Mouse (Mus musculus) retina, embryonic 14.5 days (tissue): ENCODE results near the gene Tmem106c.

Source experiments
- DNase-seq: peaks from one replicate; pipeline ENCODE4 v3.0.0-alpha.2; 2015; ENCODE audit warnings: low spot score

The Tmem106c gene

DNA sequence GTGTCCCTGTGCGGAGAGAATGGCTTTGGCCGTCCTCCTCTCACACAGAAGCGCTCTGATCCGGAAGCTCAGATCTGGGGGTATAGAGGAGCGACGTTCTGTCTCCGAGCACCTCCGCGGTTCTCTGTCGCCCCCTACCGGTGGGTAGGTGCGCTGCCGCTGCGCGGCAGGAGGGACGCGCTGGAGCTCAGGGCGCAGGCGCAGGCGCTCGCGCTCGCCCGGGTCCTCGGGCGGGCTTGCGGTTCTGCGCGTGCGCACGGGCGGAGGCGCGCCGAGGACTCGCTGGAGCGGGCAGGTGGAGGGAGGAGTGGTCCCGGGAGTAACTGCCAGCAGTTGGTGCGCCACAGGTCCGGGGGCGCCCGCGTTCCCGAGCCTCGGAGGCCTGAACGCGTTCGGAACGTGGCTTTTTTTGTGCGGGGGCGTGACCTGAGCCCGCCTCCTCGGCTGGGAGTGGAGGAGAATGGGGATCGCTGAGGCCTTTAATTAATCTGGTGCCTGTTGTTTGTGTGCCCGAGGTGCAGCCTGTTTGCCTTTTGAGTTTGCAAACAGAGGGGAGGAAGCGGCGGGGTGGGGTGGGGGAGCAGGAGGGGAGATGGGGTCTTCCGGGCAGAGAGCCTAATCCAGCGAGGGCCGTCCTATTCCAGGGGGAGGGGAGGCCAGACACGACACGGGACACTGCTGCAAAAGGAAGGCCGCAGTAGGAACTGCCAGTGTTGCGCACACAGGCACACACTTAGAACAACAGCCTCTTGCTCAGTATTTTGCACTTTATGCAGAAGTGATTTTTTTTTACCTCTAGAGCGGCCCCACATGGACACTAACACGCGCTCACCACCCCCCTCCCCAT is at the start of gene Tmem106c:
Gene Tmem106c (plus strand): TSS at position 212 of the 847 bp plus-strand sequence.
- DNase-seq = peak; percentile 95

DNA sequence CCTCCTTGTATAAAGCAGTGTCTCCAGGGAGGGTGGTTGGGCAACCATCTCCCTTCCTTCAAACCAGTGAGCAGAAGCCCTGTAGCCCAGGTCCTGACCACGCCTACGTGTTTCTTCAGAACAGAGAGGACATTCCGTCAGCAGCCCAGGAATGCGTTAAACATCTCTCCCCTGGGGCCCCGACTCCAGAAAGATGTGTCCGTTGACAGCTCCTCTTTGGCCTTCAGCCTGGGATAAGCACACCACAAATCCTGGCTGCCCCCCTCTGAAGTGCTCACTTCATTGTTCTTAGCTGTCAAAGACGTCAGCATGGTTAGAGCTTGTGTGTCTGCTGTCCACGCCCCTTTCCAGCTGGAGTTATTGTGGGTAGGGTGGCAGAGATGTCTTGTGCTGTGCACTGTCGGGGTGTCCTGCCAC is 49.7 kb upstream of the Tmem106c start:
- peak; percentile 52 for DNase-seq

DNA sequence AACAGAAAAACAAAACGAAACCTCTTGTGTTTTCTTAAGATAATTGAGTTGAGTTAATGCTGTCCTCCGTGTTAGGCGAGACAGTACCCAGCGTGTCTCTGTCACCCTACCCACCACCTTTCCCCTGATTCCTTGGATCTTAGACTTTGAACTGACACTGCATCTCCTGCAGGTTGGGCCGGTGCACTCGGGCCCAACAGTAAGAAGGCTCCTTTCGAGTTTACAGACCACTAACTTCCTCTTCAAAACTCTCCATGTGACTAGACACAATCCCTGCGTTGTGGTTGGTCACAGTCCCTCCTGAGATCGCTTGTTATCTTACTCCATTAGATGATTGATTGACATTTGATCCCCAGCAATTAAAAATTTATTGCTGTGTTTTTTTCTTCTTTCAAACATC is 46.0 kb upstream of the Tmem106c start:
- no peak for DNase-seq

DNA sequence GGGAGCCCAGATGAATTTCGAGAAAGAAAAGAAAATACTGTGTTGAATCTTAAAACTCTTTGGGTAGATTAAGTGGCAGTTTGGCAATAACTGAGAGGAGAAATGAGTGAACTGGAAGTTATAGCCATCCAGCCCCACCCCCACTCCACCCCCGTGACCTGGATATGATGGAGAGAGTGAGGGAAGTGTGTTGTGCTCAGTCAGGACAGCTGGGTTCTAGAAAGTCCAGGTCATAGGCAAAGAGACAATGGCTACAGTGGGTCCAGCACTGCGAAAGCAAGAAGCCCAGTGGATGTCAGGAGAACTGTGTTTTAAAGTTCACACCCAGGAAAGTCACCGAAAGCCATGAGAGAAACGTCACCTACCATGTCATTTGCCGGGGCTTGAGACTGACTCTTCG is 44.8 kb upstream of the Tmem106c start:
- no peak for DNase-seq

DNA sequence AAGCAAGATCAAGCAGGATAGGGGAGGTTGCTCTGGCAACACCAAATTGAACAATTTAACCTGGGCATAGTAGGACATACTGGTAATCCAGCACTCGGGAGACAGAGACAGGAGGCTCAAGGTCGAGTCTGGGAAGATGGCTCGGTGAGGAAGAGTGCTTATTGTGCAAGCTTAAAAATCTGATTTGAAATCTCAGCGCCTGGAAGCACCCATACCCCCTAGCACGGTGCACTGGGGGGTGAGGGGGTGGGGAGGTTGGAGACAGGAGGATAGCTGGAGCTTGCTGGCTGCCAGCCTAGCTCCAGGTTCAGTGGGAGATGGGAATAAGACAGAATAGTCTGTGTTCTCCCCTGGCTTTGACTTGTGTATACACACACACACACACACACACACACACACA is 43.7 kb upstream of the Tmem106c start:
- no peak for DNase-seq

DNA sequence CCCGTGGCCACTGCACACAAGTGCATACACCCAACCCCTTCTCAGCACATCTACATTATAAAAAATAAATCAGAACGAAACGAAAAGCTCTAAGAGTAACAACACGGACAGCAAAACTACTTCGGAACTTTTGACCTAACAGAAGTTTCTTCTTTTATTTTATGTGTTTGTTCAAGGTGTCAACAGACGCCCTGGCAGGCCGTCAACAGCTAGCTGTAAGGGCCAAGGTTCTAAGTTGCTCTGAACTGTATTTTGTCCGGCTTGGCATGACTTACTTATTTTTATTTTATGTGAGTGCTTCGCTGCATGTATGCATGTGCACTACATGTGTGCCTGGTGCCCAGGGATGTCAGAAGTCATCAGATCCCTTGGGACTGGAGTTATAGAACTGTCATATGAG is 42.2 kb upstream of the Tmem106c start:
- no peak for DNase-seq

DNA sequence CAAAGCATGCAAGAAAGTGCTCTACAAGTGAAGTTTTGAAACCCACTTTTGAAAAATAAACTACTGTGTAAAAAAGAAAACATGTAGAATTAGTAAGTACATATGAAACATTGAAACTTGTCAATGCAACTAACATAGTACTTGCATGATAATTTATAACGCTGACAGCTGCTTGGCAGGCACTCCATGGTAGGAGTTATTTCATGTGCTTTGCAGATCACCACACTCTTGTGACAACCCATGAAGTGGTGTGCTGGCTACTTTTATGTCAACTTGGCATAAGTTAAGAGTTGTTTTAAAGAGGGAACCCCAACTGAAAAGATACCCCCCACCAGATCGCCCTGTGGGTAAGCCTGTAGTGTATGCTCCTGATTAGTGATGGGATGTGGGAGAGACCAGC is 41.6 kb upstream of the Tmem106c start:
- no peak for DNase-seq

DNA sequence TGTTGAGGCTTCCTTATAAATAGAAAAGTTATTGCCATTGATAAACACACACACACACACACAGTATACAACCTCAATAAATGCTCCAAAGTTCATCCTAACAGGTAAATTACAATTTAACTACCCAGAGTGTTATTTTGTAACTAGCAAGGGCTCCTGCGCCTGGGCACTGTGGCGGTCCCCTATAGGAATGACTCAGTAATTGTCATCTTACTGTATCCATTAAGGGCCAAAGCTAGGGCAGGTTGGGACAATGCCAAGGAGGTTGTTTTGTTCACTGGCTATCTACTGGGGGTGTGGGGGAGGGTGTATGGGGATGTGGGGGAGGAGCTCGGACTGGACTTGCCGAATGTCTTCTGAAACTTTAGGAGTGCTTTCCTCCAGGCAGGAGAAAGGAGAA is 37.0 kb upstream of the Tmem106c start:
- no peak for DNase-seq

DNA sequence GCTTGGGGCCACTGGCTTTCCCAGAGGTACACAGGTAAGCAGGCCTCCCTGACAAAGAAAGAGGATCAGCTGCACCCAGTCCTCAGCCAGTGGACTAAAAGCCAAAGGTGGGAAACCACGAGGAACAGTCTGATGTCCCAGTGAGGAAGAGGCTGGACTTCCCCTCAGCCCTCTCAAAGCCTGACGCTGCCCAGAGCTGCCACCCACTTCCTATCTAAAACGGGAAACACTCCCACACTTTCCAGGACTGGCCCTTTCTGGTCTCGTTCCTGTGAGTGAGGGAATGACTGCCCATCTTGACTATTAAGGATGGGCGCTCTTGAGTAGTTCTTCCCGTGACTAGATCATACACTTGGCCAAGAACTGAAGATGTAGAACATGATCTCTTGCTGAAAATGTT is 36.2 kb upstream of the Tmem106c start:
- no peak for DNase-seq

DNA sequence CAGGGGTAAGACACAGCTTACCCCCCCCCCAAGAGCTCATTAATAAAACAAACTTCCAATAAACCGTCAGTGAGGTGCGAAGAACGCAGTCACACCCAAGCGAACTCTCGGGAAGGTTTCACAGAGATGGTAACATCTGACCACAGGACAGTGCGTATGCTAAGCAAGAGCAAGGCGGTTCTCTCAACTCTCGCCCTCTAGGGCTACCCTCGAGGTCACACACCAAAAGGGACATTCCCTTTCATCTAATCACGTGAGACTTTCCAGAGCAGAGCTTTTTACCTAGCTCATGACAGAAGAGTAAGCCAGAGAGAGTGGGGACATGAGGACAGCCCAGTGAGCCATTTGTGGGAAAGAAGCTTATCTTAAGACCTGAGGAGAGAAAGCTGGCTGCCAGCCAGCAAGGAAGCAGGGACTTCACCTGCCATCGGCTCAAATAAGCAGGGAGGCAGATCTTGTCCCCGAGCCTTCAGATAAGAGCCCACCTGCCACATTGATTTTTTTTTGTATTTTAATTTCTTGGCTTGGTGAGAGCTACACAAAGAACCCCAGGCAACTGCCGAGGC is 34.7 kb upstream of the Tmem106c start:
- no peak for DNase-seq

DNA sequence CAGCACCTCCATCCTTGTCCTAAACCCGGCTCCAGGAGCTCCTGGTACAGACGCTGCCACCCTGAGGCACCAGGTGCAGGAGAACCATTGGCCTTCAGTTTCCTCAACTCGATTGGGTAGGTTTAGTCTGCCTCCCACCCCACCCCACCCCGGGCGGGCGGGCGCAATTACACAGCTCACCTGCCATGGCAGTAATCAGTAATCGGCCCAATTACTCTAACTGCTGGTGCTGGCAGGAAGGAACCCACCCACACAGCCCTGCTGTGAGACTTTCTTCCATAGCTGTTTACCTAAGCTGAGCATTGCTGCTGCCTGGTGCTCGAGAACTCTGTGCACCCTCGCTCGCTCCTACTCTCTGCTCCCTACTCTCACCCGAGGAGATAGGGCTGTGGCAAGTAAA is 31.6 kb upstream of the Tmem106c start:
- DNase-seq = no peak

DNA sequence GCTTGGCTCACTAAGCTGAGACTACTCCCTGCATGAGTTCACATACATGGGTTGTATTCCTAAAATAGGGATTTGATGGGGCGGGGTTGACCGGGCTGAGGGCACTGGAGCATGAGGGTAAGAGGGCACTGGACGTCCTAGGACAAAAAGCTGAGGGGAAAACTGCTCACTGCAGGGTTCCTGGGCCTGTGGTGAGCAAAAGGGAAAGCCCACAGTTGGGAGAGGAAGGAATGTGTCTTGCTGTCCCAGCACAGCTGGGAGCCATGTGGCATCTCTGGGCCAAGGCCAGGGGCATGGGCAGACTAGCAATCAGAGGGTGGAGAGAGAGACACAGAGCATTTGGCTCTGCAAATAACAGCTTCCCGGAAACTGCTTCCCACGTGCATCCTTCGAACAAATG is 25.4 kb upstream of the Tmem106c start:
- no peak for DNase-seq

DNA sequence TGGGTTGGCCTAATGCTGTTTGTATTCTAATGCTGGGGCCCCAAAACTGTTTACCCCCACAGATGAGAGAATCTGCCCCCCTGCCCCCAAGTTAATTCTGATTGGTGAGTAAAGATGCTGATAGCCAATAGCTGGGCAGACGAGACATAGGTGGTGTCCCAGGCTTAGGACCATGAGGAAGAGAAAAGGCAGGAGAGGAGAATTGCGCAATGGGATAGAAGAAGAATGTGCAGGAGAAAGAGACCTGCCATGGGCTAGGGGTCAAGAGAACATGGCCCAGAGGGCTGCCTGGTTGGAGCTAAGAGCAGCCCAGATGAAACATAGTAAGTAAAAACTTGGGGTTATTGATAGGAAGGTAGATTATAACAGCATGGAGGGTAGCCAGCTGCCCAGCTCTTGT is 23.9 kb upstream of the Tmem106c start:
- DNase-seq = no peak

DNA sequence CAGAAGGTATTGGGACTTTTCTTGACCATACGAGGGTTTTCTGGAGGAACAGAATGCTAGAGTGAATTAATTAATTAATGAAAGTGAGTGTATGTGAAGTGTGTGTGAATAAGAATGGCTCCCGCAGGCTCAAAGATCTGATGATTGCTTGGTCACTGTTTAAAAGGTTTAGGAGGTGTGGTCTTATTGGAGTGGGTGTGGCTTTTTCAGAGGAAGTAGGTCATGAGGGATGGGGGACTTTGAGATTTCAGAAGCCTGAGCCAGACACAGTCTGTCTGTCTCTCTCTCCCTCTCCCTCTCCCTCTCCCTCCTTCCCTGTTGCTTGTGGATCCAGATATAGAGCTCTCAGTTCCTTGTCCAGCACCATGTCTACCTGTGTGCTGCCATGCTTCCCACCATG is 22.7 kb upstream of the Tmem106c start:
- DNase-seq = no peak

DNA sequence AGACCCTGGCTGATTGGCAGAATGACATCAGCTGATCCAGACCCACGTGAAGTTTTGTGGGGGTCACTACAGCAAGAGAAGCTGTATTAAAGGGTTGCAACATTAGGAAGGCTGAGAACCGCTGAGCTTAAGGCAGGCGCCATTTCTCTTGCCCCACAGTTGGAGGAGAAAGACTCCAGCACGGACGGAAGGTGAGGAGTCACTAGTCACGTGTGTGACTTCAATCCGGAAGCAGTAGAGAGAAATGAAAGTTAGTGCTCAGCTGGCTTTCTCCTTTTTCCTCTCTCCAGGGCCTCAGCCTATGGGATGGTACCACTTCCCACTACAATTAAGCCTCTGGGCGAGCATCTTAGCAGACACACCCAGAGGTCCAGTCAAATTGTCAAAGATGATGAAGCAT is 21.5 kb upstream of the Tmem106c start:
- DNase-seq = no peak

DNA sequence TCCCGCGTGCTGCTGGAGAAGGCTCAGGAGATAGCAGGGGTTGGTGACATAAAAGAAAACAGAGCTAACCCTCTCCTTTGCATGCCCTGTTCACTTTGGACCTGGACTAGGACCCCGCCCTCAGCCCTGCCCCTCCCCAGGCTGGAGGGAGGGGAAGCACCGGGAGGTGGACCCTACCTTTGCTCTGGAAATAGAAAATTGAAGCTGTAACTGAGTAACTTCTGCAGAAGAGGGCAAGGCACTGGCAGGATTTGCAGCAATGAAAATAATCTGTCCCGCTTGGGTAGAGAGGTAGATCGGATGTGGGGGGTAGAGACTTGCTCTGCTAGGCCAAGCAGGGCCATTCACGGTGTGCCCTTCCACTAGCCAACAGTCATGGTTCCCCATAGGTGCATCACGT is 20.6 kb upstream of the Tmem106c start:
- no peak for DNase-seq

DNA sequence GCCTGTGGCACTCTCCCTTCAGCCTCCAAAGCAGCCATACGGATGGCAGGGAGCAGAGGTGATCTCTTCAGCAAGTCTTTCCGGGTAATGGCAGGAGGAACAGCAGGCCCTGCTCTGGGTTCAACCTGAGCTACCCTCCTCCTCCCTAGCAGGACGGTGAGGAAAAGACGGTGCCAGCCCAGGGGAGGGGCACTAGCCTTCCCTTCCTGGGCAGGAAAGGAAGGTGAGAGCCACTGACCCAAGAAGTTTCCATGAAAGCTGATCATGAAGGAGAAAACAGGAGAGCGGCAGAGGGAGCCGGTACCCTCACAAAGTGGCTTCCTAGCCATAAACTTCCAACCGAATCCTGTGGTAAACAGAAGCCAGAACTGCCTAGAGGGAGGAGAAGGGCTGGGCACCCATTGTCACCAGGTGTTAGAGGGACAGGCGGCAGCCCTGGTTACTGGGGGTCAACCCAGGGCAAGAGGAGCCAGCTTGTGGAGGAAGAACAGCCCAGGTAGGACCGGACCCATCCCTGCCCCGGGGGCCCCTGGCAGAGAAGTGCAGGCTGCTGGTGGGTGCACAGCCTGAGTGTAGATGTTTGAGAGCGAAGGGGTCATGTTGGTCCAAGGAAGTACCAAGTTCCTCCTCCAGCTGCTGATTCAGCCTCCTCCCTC is 19.0 kb upstream of the Tmem106c start:
- DNase-seq = no peak

DNA sequence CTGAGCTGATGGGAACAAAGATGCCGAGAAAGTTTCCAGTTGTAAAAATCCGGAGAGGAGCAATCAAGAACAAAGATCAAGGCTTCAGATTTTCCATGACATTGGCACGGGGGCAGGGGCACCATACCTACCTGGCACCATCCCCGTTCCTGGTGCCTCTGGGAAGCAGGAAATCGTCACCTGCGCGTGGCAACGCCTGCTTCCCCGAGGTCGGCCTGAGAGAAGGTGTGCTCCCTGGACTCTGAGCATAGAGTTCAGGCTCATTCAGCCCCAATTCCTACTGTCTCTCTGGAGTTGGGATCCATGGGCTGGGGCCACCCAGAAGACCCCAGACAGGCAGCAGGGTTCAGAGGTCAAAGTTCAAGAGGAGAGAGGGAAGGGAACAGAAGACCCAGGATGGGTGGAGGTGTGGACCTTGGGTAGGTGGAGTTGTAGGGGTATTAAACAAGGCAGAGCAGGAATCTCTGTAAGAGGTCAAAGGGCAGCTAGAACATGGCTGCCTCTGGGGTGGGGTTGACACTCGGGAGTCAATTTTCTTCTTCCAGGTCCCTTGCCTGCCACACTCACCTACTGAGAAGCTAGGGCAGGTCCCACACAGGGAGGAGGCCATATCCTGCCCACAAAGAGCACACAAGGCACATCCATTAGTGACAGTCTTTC is 18.2 kb upstream of the Tmem106c start:
- no peak for DNase-seq

DNA sequence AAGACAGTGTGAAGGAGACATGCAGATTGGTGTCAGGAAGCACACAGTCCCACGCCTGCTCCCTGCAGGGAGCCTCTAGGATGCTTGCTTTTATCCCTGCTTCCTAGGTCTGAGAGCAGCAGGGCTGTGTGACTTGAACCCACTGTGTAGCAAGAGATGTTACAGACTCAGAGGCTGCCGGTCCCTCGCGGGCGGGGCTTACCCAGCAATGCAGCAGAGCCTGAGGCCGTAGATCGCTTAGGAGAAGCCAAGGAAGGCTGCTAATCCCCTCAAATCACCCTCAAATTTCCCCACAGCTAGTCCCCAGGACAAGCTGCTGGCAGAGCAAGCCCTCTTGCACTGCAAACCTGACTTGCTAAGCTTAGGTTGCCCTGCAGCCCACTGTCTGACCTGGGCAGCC is 15.3 kb upstream of the Tmem106c start:
- no peak for DNase-seq

DNA sequence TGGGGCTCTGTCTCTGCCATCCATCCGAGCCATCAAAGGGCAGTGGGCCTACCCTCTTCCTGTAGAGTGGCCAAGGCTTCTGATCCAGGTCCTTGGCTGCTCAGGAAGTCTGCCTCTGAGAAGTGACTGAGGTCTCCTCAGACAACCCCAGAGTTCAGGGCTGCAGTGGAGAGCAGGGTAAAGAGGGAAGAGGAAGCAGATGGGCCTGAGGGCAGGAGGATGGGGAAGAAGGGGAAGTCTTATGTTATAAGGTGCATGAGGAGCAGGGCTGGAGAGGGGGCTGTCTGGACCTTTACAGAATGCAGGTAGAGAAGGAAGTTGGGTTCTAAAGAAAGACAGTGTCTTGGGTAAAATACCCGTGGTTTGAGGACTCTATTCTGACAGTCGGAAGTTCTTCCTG is 14.3 kb upstream of the Tmem106c start:
- DNase-seq = no peak

DNA sequence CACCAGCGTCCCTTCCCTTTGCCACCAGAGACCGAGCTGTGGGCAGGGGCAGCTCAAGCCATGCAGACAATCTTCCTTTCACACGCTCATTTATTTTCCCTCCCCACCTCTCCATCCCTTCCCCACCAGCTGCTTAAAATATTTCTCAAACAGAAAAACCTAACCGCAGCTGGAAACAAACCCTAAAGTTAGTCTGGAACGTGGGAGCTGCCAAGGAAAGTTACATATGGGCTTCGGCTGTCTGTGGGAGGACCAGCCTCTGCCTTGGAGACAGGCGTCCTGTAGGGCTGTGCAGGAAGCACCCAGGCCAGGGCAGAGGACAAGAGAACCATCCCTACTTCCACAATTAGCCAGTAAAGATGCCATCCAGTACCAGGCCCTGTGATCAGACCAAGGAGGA is 13.8 kb upstream of the Tmem106c start:
- DNase-seq = no peak

DNA sequence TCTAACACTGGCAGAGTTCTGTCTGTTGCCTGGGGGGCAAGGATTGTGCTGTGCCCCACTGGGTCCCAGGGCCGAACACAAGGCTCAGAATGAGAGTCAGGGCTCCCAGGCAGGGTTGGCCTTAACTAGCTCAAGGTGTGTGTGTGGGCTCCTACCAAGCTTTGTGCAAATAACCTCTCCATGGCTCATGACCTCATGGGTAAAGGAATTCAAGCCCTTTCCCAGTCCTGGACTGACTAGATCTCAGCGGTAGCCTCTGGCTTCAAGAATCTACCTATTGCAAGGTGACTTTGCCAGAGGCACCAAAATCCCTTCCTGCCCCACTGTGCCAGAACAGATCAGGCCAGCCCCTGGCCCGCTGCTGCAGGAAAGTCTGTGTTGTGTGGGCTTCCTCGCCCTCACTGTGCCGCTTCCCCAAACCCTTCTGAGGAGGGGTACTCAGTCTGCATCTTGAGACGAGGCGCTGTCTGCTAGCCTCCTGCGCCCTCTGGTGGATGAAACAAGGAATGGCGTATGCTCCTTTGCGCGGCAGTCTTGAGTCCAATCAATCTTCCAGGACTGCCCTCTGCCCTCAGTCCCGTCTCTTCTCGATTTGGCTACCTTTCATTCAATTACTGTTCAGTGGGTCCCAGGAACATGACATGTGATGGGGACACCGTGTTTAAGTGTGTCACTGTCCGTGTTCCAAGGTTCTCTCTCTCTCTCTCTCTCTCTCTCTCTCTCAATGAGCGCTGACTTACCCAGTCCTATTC is 11.7 kb upstream of the Tmem106c start:
- DNase-seq = peak; percentile 90
